Mouse (Mus musculus): ENCODE measurements around the gene Atp5g1. TPM values are rescaled to one million over a fixed set of nuclear protein-coding genes. Genes with fewer than 3 reads are reported as not detected.

Gene Atp5g1
- polyA plus RNA-seq, 1 experiment from 2014 or later: 777 TPM

DNA sequence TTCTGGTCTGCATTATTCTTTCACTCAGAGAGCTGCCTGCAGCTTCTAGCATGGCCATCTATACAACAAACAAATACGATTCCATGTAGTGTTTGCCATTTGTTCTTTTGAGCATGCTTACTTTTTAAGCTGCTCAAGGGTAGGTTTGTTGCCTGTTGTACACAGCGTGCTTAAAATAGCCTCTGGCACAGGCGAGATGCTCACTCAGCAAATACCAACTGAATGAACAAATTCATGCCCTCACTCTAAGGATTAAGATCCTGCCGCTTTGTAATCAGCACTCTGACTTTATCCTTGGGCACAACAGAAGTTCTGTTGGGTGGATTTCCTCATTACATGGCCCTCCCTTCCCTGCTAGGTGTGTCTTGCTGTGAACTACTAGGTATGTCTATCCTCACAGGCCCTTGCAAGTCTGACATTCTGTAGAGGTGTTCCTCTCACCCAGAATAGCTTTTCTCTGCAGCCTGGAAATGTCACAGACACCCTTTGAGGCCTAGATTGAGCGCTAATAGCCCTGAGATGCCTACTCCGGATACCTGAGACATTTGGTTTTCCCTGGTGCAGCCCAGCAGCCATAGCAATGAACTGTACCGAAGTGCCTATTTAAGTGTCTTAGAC is 17.3 kb upstream of the Atp5g1 start:
- Histone ChIP-seq H3K4me1 (replicated peaks) (no peaks in the 10 kb centered on the region), H3K9me3 (no peaks in the 10 kb centered on the region), H3K9ac (no peak overlapping the region), H3K27me3 (no peaks in the 10 kb centered on the region), H3K4me3 (no peak overlapping the region), H3K4me2 (no peak overlapping the region), H3K27ac (replicated peaks) (no peak overlapping the region), H3K36me3 (no peaks in the 10 kb centered on the region)
- 41% methylated on average over 7 of the region's 7 CpGs for WGBS
- no peak for ATAC-seq (ENCODE audit: low FRiP score, low read depth)

DNA sequence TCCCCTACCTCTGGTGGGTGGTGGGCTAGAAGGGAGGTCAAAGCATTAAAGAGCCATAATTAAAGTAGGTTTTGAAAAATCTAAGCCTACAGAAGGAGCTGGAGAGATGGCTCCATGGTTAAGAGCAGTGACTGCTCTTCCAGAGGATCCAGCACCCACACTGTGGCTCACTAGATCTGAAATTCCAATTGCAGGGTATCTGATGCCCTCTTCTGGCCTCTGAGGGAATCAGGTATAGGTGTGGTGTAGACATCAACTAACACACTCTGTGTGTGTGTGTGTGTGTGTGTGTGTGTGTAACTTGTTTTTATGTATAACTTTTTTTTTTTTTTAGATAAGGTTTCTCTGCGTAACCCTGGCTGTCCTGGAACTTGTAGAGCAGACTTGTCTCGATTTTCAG is 15.6 kb upstream of the Atp5g1 start:
- Histone ChIP-seq H3K4me2 (no peak overlapping the region), H3K27me3 (no peaks in the 10 kb centered on the region), H3K4me1 (replicated peaks) (no peaks in the 10 kb centered on the region), H3K9me3 (no peaks in the 10 kb centered on the region), H3K36me3 (no peaks in the 10 kb centered on the region), H3K27ac (replicated peaks) (no peak overlapping the region), H3K9ac (no peak overlapping the region), H3K4me3 (no peak overlapping the region)
- no peak for ATAC-seq (ENCODE audit: low FRiP score, low read depth)
- WGBS: 75% methylated on average over 2 of the region's 2 CpGs

- no peak overlapping the region for H3K9ac ChIP-seq
- H3K27ac ChIP-seq (replicated peaks): no peak overlapping the region
- no peak overlapping the region for H3K4me3 ChIP-seq
- H3K4me2 ChIP-seq: no peak overlapping the region
- 91% methylated on average over 6 of the region's 6 CpGs for WGBS
- H3K9me3 ChIP-seq: no peaks in the 10 kb centered on the region
- no peak for ATAC-seq (ENCODE audit: low FRiP score, low read depth)
- no peaks in the 10 kb centered on the region for H3K4me1 ChIP-seq (replicated peaks)
- no peaks in the 10 kb centered on the region for H3K36me3 ChIP-seq
- no peaks in the 10 kb centered on the region for H3K27me3 ChIP-seq
Measured at GRCm38 (mm10) chr11:96087981-96088380, 12.5 kb upstream of the Atp5g1 start.

- Histone ChIP-seq H3K36me3 (no peaks in the 10 kb centered on the region), H3K4me1 (replicated peaks) (no peaks in the 10 kb centered on the region), H3K4me2 (no peak overlapping the region), H3K27ac (replicated peaks) (no peak overlapping the region), H3K9ac (no peak overlapping the region), H3K9me3 (no peaks in the 10 kb centered on the region), H3K4me3 (no peak overlapping the region), H3K27me3 (no peaks in the 10 kb centered on the region)
- ATAC-seq (ENCODE audit: low FRiP score, low read depth): no peak
- WGBS: 76% methylated on average over 3 of the region's 3 CpGs
Measured at GRCm38 (mm10) chr11:96082682-96083081, 7.2 kb upstream of the Atp5g1 start.

GRCm38 (mm10) chr11:96080736-96081135 is 5.3 kb upstream of the Atp5g1 start:
- Histone ChIP-seq H3K36me3 (no peaks in the 10 kb centered on the region), H3K4me2 (no peak overlapping the region), H3K9ac (no peak overlapping the region), H3K27me3 (no peaks in the 10 kb centered on the region), H3K9me3 (no peaks in the 10 kb centered on the region), H3K4me1 (replicated peaks) (0 out of 2 replicates have a peak, but pooled peaks cover 4% of the 10 kb centered on the region), H3K4me3 (no peak overlapping the region), H3K27ac (replicated peaks) (no peak overlapping the region)
- no peak for ATAC-seq (ENCODE audit: low FRiP score, low read depth)
- 81% methylated on average over 5 of the region's 5 CpGs for WGBS

- Histone ChIP-seq H3K4me1 (replicated peaks) (peaks cover 21% of the 10 kb centered on the region), H3K4me2 (peak overlapping the region; percentile 60), H3K9ac (peak overlapping the region; percentile 44), H3K27ac (replicated peaks) (peak overlapping the region; percentile 91), H3K9me3 (no peaks in the 10 kb centered on the region), H3K36me3 (peaks cover 6% of the 10 kb centered on the region), H3K27me3 (no peaks in the 10 kb centered on the region), H3K4me3 (peak overlapping the region; percentile 70)
- WGBS: 66% methylated on average over 13 of the region's 13 CpGs
- ATAC-seq (ENCODE audit: low FRiP score, low read depth): no peak
Measured at GRCm38 (mm10) chr11:96076221-96077105, 993 bp upstream of the Atp5g1 start.

- peaks cover 21% of the 10 kb centered on the region for H3K4me1 ChIP-seq (replicated peaks)
- peak overlapping the region; percentile 70 for H3K4me3 ChIP-seq
- H3K27ac ChIP-seq (replicated peaks): peak overlapping the region; percentile 87
- WGBS: under 1% methylated on average over 15 of the region's 15 CpGs
- no peaks in the 10 kb centered on the region for H3K9me3 ChIP-seq
- peaks cover 15% of the 10 kb centered on the region for H3K36me3 ChIP-seq
- H3K4me2 ChIP-seq: peak overlapping the region; percentile 63
- no peaks in the 10 kb centered on the region for H3K27me3 ChIP-seq
- H3K9ac ChIP-seq: peak overlapping the region; percentile 74
- no peak for ATAC-seq (ENCODE audit: low FRiP score, low read depth)
Measured at GRCm38 (mm10) chr11:96075177-96075508, 327 bp downstream of the Atp5g1 start.

- H3K4me2 ChIP-seq: peak overlapping the region; percentile 63
- H3K4me1 ChIP-seq (replicated peaks): peaks cover 21% of the 10 kb centered on the region
- peak overlapping the region; percentile 70 for H3K4me3 ChIP-seq
- WGBS: 30% methylated on average over 17 of the region's 17 CpGs
- peak overlapping the region; percentile 74 for H3K9ac ChIP-seq
- peak overlapping the region; percentile 87 for H3K27ac ChIP-seq (replicated peaks)
- H3K27me3 ChIP-seq: no peaks in the 10 kb centered on the region
- peaks cover 17% of the 10 kb centered on the region for H3K36me3 ChIP-seq
- no peaks in the 10 kb centered on the region for H3K9me3 ChIP-seq
- no peak for ATAC-seq (ENCODE audit: low FRiP score, low read depth)
Measured at GRCm38 (mm10) chr11:96074351-96075176, 906 bp downstream of the Atp5g1 start.

DNA sequence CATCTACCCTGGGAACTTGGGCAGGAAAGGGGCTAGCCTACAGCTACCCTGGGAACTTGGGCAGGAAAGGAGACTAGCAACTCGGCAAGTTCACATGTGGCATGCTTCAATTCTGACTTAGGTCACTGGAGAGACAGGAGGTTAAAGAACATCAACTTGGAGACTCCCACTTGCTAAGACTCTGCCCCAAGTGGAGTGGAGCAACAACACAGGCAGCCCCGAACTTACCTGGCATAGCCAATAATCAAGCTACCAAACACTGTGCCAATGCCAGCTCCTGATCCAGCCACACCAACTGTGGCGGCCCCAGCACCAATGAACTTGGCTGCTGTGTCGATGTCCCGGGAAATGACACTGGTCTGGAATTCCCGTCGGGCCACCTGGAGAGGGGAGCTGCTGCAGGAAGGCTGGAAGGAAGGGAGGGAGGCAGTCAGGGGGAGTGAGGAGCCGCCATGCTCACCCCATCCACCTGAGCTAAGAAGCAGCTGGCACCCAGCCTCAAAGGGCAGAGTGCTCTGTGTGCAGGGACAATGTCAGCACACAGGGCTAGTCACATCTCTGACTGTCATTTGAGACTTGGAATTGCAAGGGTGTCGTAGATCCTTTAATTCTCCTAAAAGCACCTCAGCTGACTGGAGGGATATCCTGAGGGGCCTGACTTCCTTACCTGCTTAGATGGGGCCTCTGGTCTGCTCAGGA is 2.0 kb downstream of the Atp5g1 start:
- H3K36me3 ChIP-seq: peaks cover 17% of the 10 kb centered on the region
- no peaks in the 10 kb centered on the region for H3K9me3 ChIP-seq
- 0 out of 2 replicates have a peak overlapping the region, but pooled peaks have one; percentile 74 for H3K9ac ChIP-seq
- ATAC-seq (ENCODE audit: low FRiP score, low read depth): no peak
- H3K4me3 ChIP-seq: peak overlapping the region; percentile 70; the same call in 1 of the 2 replicates
- peaks cover 21% of the 10 kb centered on the region for H3K4me1 ChIP-seq (replicated peaks)
- peak overlapping the region; percentile 63 for H3K4me2 ChIP-seq
- H3K27ac ChIP-seq (replicated peaks): no peak overlapping the region
- WGBS: 86% methylated on average over 9 of the region's 9 CpGs
- no peaks in the 10 kb centered on the region for H3K27me3 ChIP-seq

GRCm38 (mm10) chr11:96071013-96071412 is 4.5 kb downstream of the Atp5g1 start:
- Histone ChIP-seq H3K4me2 (no peak overlapping the region), H3K27me3 (no peaks in the 10 kb centered on the region), H3K36me3 (peaks cover 17% of the 10 kb centered on the region), H3K4me1 (replicated peaks) (peaks cover 19% of the 10 kb centered on the region), H3K9ac (no peak overlapping the region), H3K4me3 (no peak overlapping the region), H3K9me3 (no peaks in the 10 kb centered on the region), H3K27ac (replicated peaks) (no peak overlapping the region)
- ATAC-seq (ENCODE audit: low FRiP score, low read depth): no peak
- 88% methylated on average over 1 of the region's 1 CpGs for WGBS

DNA sequence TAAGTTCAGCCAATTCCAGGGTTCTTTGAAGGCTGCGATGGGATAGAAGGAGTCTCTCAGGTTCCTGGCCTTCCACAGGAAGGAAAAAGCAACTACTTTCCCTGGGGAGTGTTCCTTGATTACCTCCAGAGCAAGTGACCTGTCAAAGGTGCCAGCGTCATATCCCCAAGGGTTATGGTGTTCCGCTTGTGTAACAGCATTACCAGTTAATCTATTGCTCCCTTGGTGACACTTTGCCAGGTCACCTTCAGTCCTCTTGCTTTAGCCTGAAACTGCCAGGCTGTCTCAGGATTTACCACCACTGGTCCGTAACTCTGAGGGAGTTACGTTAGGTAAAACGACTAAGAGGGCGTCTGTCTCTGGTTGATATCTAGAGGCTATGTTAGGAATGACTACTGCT is 5.1 kb downstream of the Atp5g1 start:
- Histone ChIP-seq H3K9ac (no peak overlapping the region), H3K27ac (replicated peaks) (no peak overlapping the region), H3K4me2 (no peak overlapping the region), H3K36me3 (peaks cover 17% of the 10 kb centered on the region), H3K9me3 (no peaks in the 10 kb centered on the region), H3K4me1 (replicated peaks) (peaks cover 24% of the 10 kb centered on the region), H3K4me3 (no peak overlapping the region), H3K27me3 (no peaks in the 10 kb centered on the region)
- 89% methylated on average over 7 of the region's 7 CpGs for WGBS
- ATAC-seq (ENCODE audit: low FRiP score, low read depth): no peak

All from hindbrain, embryonic 15.5 days (tissue).